Mouse (Mus musculus): ENCODE measurements around the gene Sox1. TPM values are rescaled to one million over a fixed set of nuclear protein-coding genes. Genes with fewer than 3 reads are reported as not detected.

The Sox1 gene
- polyA plus RNA-seq (2015; fragmentation: Nextera tagmentation; extraction: Ambion mirVana), result not detected in 2 replicates

DNA sequence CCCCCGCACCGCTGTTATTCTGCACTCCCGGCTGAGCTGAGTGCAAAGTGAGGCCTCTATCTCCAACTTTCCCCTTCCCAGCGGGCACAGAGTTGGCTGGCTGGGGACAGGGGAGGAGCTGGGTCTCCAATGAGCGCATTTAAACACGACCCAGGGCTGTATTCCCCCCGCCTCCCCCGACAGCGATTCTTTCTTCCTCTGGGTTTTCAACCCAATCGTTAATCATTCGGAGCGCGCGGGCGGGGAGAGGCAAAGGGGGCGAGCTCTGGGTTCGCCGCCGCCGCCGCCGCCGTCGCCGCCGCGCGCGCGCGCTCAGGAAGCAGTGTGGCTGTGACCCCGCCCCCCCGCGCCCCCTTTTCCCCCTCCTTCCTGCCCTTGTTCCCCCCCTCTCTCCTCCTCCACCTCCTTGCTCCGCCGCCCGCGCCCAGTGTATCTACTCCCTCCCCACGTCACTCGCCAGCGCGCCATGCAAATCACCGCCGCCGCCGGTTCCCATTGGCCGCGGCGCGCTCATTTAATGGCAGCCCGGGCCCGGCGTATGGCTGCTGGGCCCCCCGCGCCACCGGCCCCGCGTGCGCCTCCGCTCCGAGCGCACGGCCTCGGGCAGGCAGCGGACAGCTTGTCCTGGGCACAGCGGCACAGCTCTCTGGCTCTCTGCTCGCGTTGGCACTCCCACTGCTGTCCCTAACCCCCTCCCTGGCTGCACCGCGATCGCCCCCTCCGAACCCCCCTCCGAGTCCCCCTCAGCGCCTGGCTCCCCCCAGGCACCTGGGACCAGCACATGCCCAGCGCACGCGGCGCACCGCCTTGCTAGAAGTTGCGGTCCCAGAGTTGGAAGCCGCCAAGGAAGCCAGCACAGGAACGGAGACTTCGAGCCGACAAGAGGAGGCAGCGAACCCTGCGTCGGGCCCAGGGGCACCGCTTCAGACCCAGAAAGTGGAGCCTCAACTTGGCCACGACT is at the start of gene Sox1:
Gene Sox1, plus strand, starts transcription at position 225 of the 961 bp plus-strand sequence.
- ATAC-seq (ENCODE audit: low read depth), result no peak
- H3K4me3 ChIP-seq (replicated peaks), result peak within 1 kb of the TSS; percentile 35
- WGBS (ENCODE audit: insufficient replicate concordance), result 2% methylated on average over 66 of the region's 89 CpGs
- peak within 1 kb of the TSS; percentile 48 for H3K4me2 ChIP-seq
- peaks cover 4% of the 10 kb centered on the region; the same call in 1 of the 2 replicates for H3K4me1 ChIP-seq (replicated peaks)
- H3K9ac ChIP-seq, result no peak within 1 kb of the TSS
- DNase-seq, result no peak
- H3K9me3 ChIP-seq (replicated peaks), result no peaks in the 10 kb centered on the region
- H3K27ac ChIP-seq, result no peak within 1 kb of the TSS
- H3K36me3 ChIP-seq, result no peaks in the 10 kb centered on the region
- peaks cover 99% of the 10 kb centered on the region for H3K27me3 ChIP-seq

DNA sequence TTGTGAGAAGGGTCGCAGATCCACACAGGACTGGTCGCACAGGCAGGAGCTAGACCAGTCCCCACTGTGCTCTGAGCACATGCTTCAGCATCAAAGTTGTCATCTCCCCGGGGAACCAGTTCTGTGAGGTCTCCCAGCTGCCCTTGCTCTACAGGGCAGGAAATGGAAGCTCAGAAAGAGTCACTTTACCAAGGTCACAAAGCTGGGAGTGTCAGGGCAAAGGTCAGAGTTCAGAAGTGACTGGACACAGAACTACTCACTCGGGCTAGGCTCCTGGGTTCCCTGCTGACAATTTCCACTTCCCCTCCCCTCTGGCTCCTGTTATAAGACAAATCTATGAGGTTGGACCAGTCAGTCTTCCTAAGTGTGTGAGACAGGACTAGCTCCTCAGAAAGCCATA is 49.2 kb upstream of the Sox1 start:
- 46% methylated on average over 4 of the region's 4 CpGs for WGBS (ENCODE audit: insufficient replicate concordance)
- Histone ChIP-seq H3K27ac (no peak overlapping the region), H3K4me1 (replicated peaks) (no peaks in the 10 kb centered on the region), H3K4me3 (replicated peaks) (no peak overlapping the region), H3K36me3 (no peaks in the 10 kb centered on the region), H3K9ac (no peak overlapping the region), H3K27me3 (no peaks in the 10 kb centered on the region), H3K9me3 (replicated peaks) (no peaks in the 10 kb centered on the region), H3K4me2 (no peak overlapping the region)
- DNase-seq (no peak), ATAC-seq (ENCODE audit: low read depth) (no peak)

DNA sequence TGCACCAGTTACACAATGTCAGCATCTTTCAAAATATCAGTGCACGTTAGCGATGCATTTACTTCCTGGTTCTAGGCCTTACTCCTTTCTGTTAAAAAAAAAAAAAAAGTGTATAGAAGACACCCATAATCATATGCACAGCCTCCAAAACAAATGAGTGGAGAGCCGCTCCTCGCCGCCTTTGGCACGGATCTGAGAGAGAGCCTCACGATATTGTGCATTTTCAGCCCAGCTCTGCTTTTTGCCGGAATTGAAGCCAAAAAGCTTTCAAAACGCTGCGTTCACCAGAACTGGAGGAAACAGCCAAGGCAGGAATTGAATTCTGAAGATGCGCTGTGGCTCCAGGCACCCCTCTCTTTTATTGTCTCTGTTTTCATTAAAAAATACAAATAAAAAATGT is 48.2 kb upstream of the Sox1 start:
- no peaks in the 10 kb centered on the region for H3K27me3 ChIP-seq
- no peak overlapping the region for H3K4me3 ChIP-seq (replicated peaks)
- H3K9ac ChIP-seq, result no peak overlapping the region
- no peak for DNase-seq
- no peaks in the 10 kb centered on the region for H3K4me1 ChIP-seq (replicated peaks)
- no peak overlapping the region for H3K4me2 ChIP-seq
- WGBS (ENCODE audit: insufficient replicate concordance), result 76% methylated on average over 11 of the region's 11 CpGs
- H3K9me3 ChIP-seq (replicated peaks), result no peaks in the 10 kb centered on the region
- H3K36me3 ChIP-seq, result no peaks in the 10 kb centered on the region
- ATAC-seq (ENCODE audit: low read depth), result no peak
- H3K27ac ChIP-seq, result no peak overlapping the region

GRCm38 (mm10) chr8:12348306-12348705 is 46.8 kb upstream of the Sox1 start:
- Histone ChIP-seq H3K27me3 (no peaks in the 10 kb centered on the region), H3K9ac (no peak overlapping the region), H3K27ac (no peak overlapping the region), H3K4me3 (replicated peaks) (no peak overlapping the region), H3K4me1 (replicated peaks) (no peaks in the 10 kb centered on the region), H3K9me3 (replicated peaks) (no peaks in the 10 kb centered on the region), H3K36me3 (no peaks in the 10 kb centered on the region), H3K4me2 (no peak overlapping the region)
- ATAC-seq (ENCODE audit: low read depth) (no peak), DNase-seq (no peak)
- 59% methylated on average over 1 of the region's 1 CpGs for WGBS (ENCODE audit: insufficient replicate concordance)

DNA sequence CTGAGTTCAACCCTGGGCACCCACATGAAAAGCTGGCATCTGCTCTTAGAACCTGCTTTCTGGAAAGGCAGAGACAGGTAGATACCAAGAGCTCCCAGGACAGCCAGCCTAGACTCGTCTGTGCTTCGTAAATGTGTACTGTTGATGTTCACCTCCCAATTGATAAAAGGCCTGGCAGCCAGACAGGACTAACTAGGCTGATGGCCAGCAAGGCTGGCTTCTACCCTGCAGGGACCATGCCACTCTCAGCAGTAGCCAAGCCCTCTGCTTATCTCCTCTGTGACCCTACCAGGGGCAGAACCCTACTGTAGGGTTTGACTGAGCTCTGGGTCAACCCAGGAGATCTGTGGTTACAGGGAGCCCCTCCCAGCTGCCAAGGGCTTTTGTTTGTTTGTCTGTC is 45.5 kb upstream of the Sox1 start:
- Histone ChIP-seq H3K4me1 (replicated peaks) (no peaks in the 10 kb centered on the region), H3K9ac (no peak overlapping the region), H3K27me3 (no peaks in the 10 kb centered on the region), H3K4me2 (no peak overlapping the region), H3K27ac (no peak overlapping the region), H3K36me3 (no peaks in the 10 kb centered on the region), H3K4me3 (replicated peaks) (no peak overlapping the region), H3K9me3 (replicated peaks) (no peaks in the 10 kb centered on the region)
- WGBS (ENCODE audit: insufficient replicate concordance), result 41% methylated on average over 2 of the region's 2 CpGs
- DNase-seq (no peak), ATAC-seq (ENCODE audit: low read depth) (no peak)

GRCm38 (mm10) chr8:12351121-12351520 is 44.0 kb upstream of the Sox1 start:
- ATAC-seq (ENCODE audit: low read depth) (no peak), DNase-seq (no peak)
- Histone ChIP-seq H3K27me3 (no peaks in the 10 kb centered on the region), H3K9me3 (replicated peaks) (no peaks in the 10 kb centered on the region), H3K9ac (no peak overlapping the region), H3K36me3 (no peaks in the 10 kb centered on the region), H3K4me1 (replicated peaks) (no peaks in the 10 kb centered on the region), H3K27ac (no peak overlapping the region), H3K4me2 (no peak overlapping the region), H3K4me3 (replicated peaks) (no peak overlapping the region)

DNA sequence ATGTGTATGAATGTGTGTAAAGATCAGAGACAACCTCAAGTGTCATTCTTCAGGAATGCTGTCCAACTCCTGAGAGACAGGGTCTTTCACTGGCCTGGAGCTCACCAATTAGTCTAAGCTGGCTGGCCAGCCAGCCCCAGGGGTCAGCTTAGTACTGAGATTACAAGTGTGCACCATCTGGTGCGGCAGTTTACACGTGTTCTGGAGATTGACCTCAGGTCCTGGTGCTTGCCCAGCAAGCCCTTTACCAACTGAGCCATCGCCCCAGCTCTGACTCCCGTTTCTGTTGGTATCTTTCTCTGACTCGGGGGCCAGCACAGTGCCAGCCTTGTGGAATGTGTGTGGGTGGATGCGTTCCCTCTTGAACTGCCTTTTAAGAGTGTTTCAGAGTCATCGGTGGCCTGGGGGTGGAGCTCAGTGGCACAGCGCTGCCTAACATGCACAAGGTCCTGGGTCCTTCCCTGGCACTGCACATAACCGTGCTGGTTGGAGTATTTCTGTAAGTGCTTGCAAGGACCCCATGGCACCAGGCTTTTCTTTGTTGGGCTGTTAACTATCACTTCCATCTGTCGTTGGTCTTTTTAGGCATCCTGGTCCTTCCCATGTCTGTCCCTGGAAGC is 40.6 kb upstream of the Sox1 start:
- H3K9me3 ChIP-seq (replicated peaks), result no peaks in the 10 kb centered on the region
- no peak overlapping the region for H3K9ac ChIP-seq
- H3K4me2 ChIP-seq, result no peak overlapping the region
- WGBS (ENCODE audit: insufficient replicate concordance), result 60% methylated on average over 10 of the region's 10 CpGs
- no peak for DNase-seq
- H3K27me3 ChIP-seq, result no peaks in the 10 kb centered on the region
- no peaks in the 10 kb centered on the region for H3K36me3 ChIP-seq
- H3K4me1 ChIP-seq (replicated peaks), result no peaks in the 10 kb centered on the region
- H3K27ac ChIP-seq, result no peak overlapping the region
- H3K4me3 ChIP-seq (replicated peaks), result no peak overlapping the region
- ATAC-seq (ENCODE audit: low read depth), result no peak

DNA sequence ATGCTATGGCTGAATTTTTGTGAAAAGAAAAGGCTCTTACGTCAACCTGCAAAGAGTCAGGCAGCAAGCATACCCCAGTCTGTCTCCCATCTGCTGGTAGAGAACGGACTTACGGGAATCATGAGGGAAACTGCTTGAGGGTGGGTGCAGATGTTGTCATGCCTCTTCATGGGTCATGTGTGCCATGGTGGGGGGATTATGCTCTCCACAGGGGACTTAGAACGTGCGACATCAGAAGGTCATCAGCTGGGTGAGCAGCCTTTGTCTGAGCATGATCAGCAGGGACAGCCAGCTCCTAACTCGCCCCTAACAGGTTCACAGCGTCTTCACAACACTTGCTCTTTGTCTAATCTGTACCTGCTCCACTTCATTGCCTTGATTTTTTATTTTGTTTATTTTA is 26.9 kb upstream of the Sox1 start:
- H3K4me3 ChIP-seq (replicated peaks), result no peak overlapping the region
- no peaks in the 10 kb centered on the region; the same call in 1 of the 2 replicates for H3K9me3 ChIP-seq (replicated peaks)
- ATAC-seq (ENCODE audit: low read depth), result no peak
- H3K9ac ChIP-seq, result no peak overlapping the region
- no peaks in the 10 kb centered on the region for H3K27me3 ChIP-seq
- H3K4me2 ChIP-seq, result no peak overlapping the region
- no peaks in the 10 kb centered on the region for H3K4me1 ChIP-seq (replicated peaks)
- H3K27ac ChIP-seq, result no peak overlapping the region
- WGBS (ENCODE audit: insufficient replicate concordance), result 55% methylated on average over 7 of the region's 7 CpGs
- H3K36me3 ChIP-seq, result no peaks in the 10 kb centered on the region
- no peak for DNase-seq

GRCm38 (mm10) chr8:12368856-12369255 is 26.2 kb upstream of the Sox1 start:
- no peak overlapping the region for H3K27ac ChIP-seq
- no peaks in the 10 kb centered on the region; the same call in 1 of the 2 replicates for H3K9me3 ChIP-seq (replicated peaks)
- 52% methylated on average over 6 of the region's 6 CpGs for WGBS (ENCODE audit: insufficient replicate concordance)
- no peak overlapping the region for H3K9ac ChIP-seq
- no peak overlapping the region for H3K4me3 ChIP-seq (replicated peaks)
- no peaks in the 10 kb centered on the region for H3K36me3 ChIP-seq
- DNase-seq, result no peak
- no peak for ATAC-seq (ENCODE audit: low read depth)
- H3K4me1 ChIP-seq (replicated peaks), result no peaks in the 10 kb centered on the region
- no peaks in the 10 kb centered on the region for H3K27me3 ChIP-seq
- no peak overlapping the region for H3K4me2 ChIP-seq

- no peaks in the 10 kb centered on the region for H3K36me3 ChIP-seq
- no peak overlapping the region for H3K4me2 ChIP-seq
- peaks cover 9% of the 10 kb centered on the region for H3K4me1 ChIP-seq (replicated peaks)
- DNase-seq (no peak), ATAC-seq (ENCODE audit: low read depth) (no peak)
- no peak overlapping the region for H3K9ac ChIP-seq
- H3K4me3 ChIP-seq (replicated peaks), result no peak overlapping the region
- 43% methylated on average over 3 of the region's 3 CpGs for WGBS (ENCODE audit: insufficient replicate concordance)
- H3K27ac ChIP-seq, result no peak overlapping the region
- no peaks in the 10 kb centered on the region for H3K9me3 ChIP-seq (replicated peaks)
- peaks cover 70% of the 10 kb centered on the region for H3K27me3 ChIP-seq
Observed at GRCm38 (mm10) chr8:12381111-12381510, 14.0 kb upstream of the Sox1 start.

DNA sequence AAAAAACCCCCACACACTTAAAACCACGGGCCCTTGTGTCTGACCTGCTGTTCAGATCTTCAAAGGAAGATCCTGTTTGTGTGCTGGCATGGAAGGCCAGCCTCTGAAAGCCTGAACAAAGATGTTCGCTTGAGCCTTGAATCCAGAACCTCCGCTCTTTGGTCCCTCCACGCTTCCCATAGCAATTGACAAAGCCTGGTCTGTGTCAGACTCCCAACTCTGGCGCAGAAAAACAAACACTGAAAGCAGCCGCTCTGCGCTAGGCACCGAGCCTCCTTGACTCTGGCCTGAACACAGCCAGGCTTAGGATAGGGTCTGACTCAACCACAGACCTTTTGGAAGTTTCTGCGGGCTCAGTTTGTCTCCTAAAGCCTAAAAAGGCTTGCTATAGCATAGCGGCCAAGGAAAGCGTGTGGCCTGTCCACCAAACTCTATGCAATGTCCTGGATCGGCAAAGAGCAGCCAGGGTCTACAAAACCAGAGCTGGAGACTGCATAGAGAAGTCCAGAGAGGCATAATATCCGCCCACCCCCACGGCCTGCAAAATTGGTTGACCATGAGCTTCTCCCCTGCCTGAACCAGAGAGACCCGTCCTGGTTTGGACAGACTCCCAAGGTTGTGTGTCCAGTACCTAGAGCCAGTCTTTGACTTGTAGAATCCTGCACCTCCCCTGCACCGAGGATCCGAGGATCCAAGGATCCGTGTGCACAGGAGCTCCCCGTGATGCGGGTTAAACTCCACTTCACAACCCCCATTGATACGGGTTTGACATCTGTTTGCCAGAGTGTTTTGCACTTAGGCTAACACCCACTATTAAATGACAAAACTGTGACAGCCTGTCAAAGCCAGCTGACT is 12.2 kb upstream of the Sox1 start:
- Histone ChIP-seq H3K27me3 (peaks cover 89% of the 10 kb centered on the region), H3K9me3 (replicated peaks) (no peaks in the 10 kb centered on the region), H3K4me3 (replicated peaks) (no peak overlapping the region), H3K27ac (no peak overlapping the region), H3K36me3 (no peaks in the 10 kb centered on the region), H3K4me1 (replicated peaks) (peaks cover 9% of the 10 kb centered on the region), H3K9ac (no peak overlapping the region), H3K4me2 (no peak overlapping the region)
- DNase-seq, result no peak
- ATAC-seq (ENCODE audit: low read depth), result no peak
- 5% methylated on average over 21 of the region's 21 CpGs for WGBS (ENCODE audit: insufficient replicate concordance)
